Mouse (Mus musculus): ENCODE data around the gene Bnc1. TPM values are rescaled to one million over a fixed set of nuclear protein-coding genes. Genes with fewer than 3 reads are reported as not detected.
A peak's percentile ranks its signal among the peaks of the same experiment; 100 is the strongest.

Gene Bnc1
- 0.64 and 0.76 TPM in 2 replicates for polyA plus RNA-seq (2014; fragmentation: Nextera tagmentation; extraction: Ambion mirVana)

DNA sequence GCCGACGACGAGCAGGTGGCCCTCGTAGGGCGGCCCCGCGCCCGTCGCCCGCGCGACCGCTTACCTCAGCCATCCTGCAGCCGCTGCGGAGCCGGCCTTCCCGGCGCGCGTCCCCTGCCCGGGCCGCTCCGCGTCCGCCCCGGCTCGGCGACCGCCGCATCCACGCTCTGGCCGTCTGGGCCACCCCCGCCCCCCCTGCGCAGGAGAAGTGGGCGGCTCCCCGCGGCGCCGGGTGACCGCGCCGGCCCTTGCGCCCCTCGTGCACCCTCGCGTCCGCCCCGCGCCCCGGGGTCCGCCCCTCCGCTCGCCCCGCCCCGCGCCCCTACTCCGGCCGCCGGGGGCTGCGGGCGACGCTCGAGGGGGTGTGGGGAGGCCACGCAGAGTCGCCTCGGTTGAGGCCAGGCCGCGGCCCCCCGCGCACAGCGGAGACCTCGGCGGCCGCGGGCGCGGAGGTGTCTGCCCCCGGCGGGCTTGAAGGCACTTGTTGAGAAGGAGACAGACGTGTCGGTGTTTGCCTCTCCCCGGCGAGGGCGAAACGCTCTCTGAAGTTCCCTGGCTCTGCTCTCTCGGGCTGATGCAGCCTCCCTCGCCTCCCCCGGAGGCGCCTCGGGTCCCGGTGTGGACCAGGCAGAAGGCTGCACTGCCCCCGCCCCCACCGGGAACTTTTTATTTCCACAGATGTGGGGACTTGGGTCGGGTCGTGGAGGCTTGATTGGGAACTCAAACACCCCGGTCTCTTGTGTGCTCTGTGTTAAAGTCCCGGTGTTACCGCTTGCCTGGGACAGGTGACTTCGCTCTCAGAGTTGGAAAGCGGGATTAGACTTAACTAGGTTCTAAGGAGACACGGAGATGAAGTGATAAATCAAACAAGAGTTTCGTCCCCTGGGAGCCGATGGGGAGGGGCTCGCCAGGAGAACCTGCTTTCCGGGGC lies at the start of gene Bnc1:
TSS of gene Bnc1 (minus strand) at position 162 of the 931 bp plus-strand sequence.
- Histone ChIP-seq H3K36me3 (ENCODE audit: control insufficient read depth, insufficient read depth, low read length) (no peaks in the 10 kb centered on the region), H3K27me3 (ENCODE audit: control insufficient read depth, insufficient read depth, low read length) (peaks cover 65% of the 10 kb centered on the region), H3K4me1 (replicated peaks; ENCODE audit: control insufficient read depth, insufficient read depth, low read length) (peaks cover 12% of the 10 kb centered on the region; the same call in 1 of the 2 replicates), H3K4me3 (ENCODE audit: low read depth, low read length) (peak within 1 kb of the TSS; percentile 53), H3K27ac (ENCODE audit: low read depth, low read length) (no peak within 1 kb of the TSS), H3K9me3 (ENCODE audit: control insufficient read depth, low read length) (no peaks in the 10 kb centered on the region), H3K4me2 (ENCODE audit: low read depth, low read length, severe bottlenecking) (peak within 1 kb of the TSS; percentile 84), H3K9ac (ENCODE audit: low read length) (peak within 1 kb of the TSS; percentile 43)
- peak; percentile 51; the same call in 1 of the 2 replicates for ATAC-seq (replicated peaks; ENCODE audit: low FRiP score)
- 1% methylated on average over 96 of the region's 105 CpGs for WGBS
- peak; percentile 68 for DNase-seq (ENCODE audit: low spot score)

DNA sequence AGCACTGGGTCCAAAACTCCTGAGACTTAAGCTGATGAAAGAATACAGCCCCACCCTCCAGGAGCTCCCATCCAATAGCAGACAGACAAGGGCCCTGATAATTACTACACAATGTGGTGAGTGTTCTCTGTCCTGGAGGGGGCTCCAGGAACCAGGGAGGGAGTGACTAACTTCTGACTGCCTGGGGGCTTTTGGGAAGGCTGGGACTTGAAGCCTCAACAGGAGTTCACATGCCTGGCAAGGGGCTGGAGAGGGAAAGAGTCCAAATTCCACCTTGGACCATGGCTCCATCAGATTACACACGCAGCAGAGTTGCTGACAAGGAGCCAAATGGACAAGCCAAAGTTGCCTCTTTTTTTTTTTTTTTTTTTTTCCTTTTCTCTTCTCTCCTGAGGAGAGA lies 41.3 kb upstream of the Bnc1 start:
- H3K4me1 ChIP-seq (replicated peaks; ENCODE audit: control insufficient read depth, insufficient read depth, low read length), result no peaks in the 10 kb centered on the region
- H3K9me3 ChIP-seq (ENCODE audit: control insufficient read depth, low read length), result no peaks in the 10 kb centered on the region
- no peak overlapping the region for H3K9ac ChIP-seq (ENCODE audit: low read length)
- WGBS, result 69% methylated on average over 1 of the region's 1 CpGs
- no peaks in the 10 kb centered on the region for H3K27me3 ChIP-seq (ENCODE audit: control insufficient read depth, insufficient read depth, low read length)
- DNase-seq (ENCODE audit: low spot score), result no peak
- H3K4me3 ChIP-seq (ENCODE audit: low read depth, low read length), result no peak overlapping the region
- no peak overlapping the region for H3K4me2 ChIP-seq (ENCODE audit: low read depth, low read length, severe bottlenecking)
- no peak overlapping the region for H3K27ac ChIP-seq (ENCODE audit: low read depth, low read length)
- H3K36me3 ChIP-seq (ENCODE audit: control insufficient read depth, insufficient read depth, low read length), result no peaks in the 10 kb centered on the region
- ATAC-seq (replicated peaks; ENCODE audit: low FRiP score), result no peak

DNA sequence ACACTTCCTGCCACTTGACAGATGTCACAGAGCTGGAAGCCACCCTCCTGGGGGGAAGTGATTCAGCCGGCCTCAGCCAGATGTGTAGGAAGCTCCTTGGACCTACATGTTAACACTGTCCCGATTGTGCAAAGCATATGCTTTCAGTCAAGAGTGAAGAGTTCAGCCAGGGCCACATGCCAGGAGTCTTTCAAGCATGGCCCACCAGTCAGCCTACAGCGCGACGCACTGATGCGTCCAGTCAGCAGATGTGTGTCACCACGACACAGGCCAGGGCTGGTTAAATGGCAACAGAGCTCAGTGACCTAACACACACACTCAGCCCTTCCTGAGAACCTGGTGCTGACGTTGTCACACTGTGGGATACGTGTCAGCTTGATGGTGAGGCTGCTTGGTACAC lies 37.6 kb upstream of the Bnc1 start:
- Histone ChIP-seq H3K4me3 (ENCODE audit: low read depth, low read length) (no peak overlapping the region), H3K9ac (ENCODE audit: low read length) (no peak overlapping the region), H3K9me3 (ENCODE audit: control insufficient read depth, low read length) (no peaks in the 10 kb centered on the region), H3K36me3 (ENCODE audit: control insufficient read depth, insufficient read depth, low read length) (no peaks in the 10 kb centered on the region), H3K4me1 (replicated peaks; ENCODE audit: control insufficient read depth, insufficient read depth, low read length) (no peaks in the 10 kb centered on the region), H3K27ac (ENCODE audit: low read depth, low read length) (no peak overlapping the region), H3K4me2 (ENCODE audit: low read depth, low read length, severe bottlenecking) (no peak overlapping the region), H3K27me3 (ENCODE audit: control insufficient read depth, insufficient read depth, low read length) (no peaks in the 10 kb centered on the region)
- ATAC-seq (replicated peaks; ENCODE audit: low FRiP score), result no peak
- WGBS, result 77% methylated on average over 9 of the region's 9 CpGs
- DNase-seq (ENCODE audit: low spot score), result no peak

DNA sequence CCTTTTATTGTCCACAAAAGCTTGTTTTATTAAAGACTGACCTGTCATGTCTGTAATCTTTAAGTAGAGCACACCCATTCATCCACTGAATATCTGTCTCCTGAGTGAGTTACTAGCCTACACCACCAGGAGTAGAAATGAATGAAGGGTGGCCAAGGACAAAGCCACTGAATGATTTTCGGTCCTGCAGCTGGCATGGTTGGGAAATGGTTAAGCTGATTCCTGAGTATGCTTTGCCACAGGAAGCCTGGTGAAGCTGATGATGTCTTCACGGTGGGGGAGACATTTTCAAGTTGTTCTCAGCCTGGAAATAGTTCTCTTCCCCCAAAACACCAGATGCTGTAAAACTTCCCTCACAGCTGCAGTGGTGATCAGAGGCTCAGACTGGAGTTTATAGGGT lies 33.7 kb upstream of the Bnc1 start:
- 69% methylated on average over 2 of the region's 2 CpGs for WGBS

DNA sequence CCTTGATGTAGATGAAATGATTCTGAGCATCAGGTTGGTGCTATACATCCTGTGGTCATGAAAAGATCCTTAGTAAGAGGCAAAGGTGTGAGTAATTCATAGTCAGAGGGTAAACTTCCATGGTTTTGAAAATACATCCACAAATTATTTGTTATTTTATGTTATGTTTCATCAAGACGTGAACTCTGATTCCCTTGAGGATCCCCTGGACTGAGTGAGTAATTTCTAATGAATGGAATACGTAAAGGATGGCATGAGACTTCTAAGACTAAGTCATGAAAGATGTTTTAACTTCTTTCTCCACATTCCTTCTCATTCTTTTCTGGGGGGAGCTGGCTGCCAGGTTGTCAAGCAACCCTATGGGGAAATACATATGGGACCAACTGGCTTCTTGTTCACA lies 31.6 kb upstream of the Bnc1 start:
- no peak for ATAC-seq (replicated peaks; ENCODE audit: low FRiP score)

More for the DNA sequence above, 33.7 kb upstream of the Bnc1 start:
- ATAC-seq (replicated peaks; ENCODE audit: low FRiP score), result no peak
- no peak overlapping the region for H3K4me3 ChIP-seq (ENCODE audit: low read depth, low read length)
- H3K27me3 ChIP-seq (ENCODE audit: control insufficient read depth, insufficient read depth, low read length), result no peaks in the 10 kb centered on the region
- no peaks in the 10 kb centered on the region for H3K9me3 ChIP-seq (ENCODE audit: control insufficient read depth, low read length)
- no peak overlapping the region for H3K9ac ChIP-seq (ENCODE audit: low read length)
- H3K4me2 ChIP-seq (ENCODE audit: low read depth, low read length, severe bottlenecking), result no peak overlapping the region
- no peaks in the 10 kb centered on the region for H3K36me3 ChIP-seq (ENCODE audit: control insufficient read depth, insufficient read depth, low read length)
- no peak overlapping the region for H3K27ac ChIP-seq (ENCODE audit: low read depth, low read length)
- no peak for DNase-seq (ENCODE audit: low spot score)
- H3K4me1 ChIP-seq (replicated peaks; ENCODE audit: control insufficient read depth, insufficient read depth, low read length), result no peaks in the 10 kb centered on the region

DNA sequence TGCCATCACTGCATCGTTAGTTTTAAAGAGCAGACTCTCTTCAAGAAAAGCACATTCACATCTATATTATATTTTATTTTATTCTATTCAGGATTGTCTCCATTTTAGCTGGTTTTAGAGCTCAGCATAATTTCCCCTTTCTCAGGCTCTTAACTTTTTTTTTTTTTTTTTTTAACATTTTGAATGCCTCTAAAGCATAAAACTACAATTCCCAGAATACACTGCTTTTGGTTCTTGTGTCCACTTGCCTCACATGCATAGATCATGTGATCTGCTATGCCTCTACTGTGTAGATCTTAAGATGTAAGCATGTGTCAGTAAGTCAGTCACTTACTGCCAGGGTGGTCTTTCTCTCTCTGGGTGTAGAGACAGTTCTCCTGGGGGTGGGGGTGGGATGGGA lies 30.3 kb upstream of the Bnc1 start:
- Histone ChIP-seq H3K9me3 (ENCODE audit: control insufficient read depth, low read length) (no peaks in the 10 kb centered on the region), H3K27ac (ENCODE audit: low read depth, low read length) (no peak overlapping the region), H3K27me3 (ENCODE audit: control insufficient read depth, insufficient read depth, low read length) (no peaks in the 10 kb centered on the region; the same call in 1 of the 2 replicates), H3K9ac (ENCODE audit: low read length) (no peak overlapping the region), H3K4me2 (ENCODE audit: low read depth, low read length, severe bottlenecking) (no peak overlapping the region), H3K4me1 (replicated peaks; ENCODE audit: control insufficient read depth, insufficient read depth, low read length) (no peaks in the 10 kb centered on the region), H3K36me3 (ENCODE audit: control insufficient read depth, insufficient read depth, low read length) (no peaks in the 10 kb centered on the region), H3K4me3 (ENCODE audit: low read depth, low read length) (no peak overlapping the region)
- DNase-seq (ENCODE audit: low spot score) (no peak), ATAC-seq (replicated peaks; ENCODE audit: low FRiP score) (no peak)
- WGBS, result 81% methylated on average over 1 of the region's 1 CpGs

More for the DNA sequence above, 31.6 kb upstream of the Bnc1 start:
- no peaks in the 10 kb centered on the region for H3K27me3 ChIP-seq (ENCODE audit: control insufficient read depth, insufficient read depth, low read length)
- no peak overlapping the region for H3K4me2 ChIP-seq (ENCODE audit: low read depth, low read length, severe bottlenecking)
- H3K9me3 ChIP-seq (ENCODE audit: control insufficient read depth, low read length), result no peaks in the 10 kb centered on the region
- no peak overlapping the region for H3K4me3 ChIP-seq (ENCODE audit: low read depth, low read length)
- H3K27ac ChIP-seq (ENCODE audit: low read depth, low read length), result no peak overlapping the region
- WGBS, result 90% methylated on average over 2 of the region's 2 CpGs
- H3K36me3 ChIP-seq (ENCODE audit: control insufficient read depth, insufficient read depth, low read length), result no peaks in the 10 kb centered on the region
- no peak overlapping the region for H3K9ac ChIP-seq (ENCODE audit: low read length)
- DNase-seq (ENCODE audit: low spot score), result no peak
- no peaks in the 10 kb centered on the region for H3K4me1 ChIP-seq (replicated peaks; ENCODE audit: control insufficient read depth, insufficient read depth, low read length)

DNA sequence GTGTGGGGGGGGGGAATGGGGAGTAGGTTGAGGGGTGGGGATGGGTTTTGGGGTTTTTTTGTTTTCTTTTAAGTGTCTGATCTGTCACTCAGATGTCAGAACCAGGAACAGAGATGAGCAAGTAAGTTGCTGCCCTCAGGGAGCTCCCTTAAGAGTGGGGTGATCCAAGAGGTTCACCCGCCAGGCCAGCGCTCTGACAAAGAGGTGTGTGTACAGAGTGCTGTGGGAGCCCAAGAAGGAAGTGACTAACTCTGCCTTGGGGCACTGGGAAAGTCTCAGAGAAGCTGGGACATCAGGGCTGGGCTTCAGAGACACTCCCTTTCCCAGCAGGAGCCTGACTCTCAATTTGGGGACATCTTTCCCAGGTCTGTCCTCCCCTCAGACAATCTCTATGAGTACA lies 25.9 kb upstream of the Bnc1 start:
- Histone ChIP-seq H3K27ac (ENCODE audit: low read depth, low read length) (no peak overlapping the region), H3K4me1 (replicated peaks; ENCODE audit: control insufficient read depth, insufficient read depth, low read length) (no peaks in the 10 kb centered on the region), H3K9ac (ENCODE audit: low read length) (no peak overlapping the region), H3K36me3 (ENCODE audit: control insufficient read depth, insufficient read depth, low read length) (no peaks in the 10 kb centered on the region), H3K27me3 (ENCODE audit: control insufficient read depth, insufficient read depth, low read length) (peaks cover 3% of the 10 kb centered on the region; the same call in 1 of the 2 replicates), H3K4me3 (ENCODE audit: low read depth, low read length) (no peak overlapping the region), H3K9me3 (ENCODE audit: control insufficient read depth, low read length) (no peaks in the 10 kb centered on the region), H3K4me2 (ENCODE audit: low read depth, low read length, severe bottlenecking) (no peak overlapping the region)
- 87% methylated on average over 2 of the region's 2 CpGs for WGBS
- ATAC-seq (replicated peaks; ENCODE audit: low FRiP score) (no peak), DNase-seq (ENCODE audit: low spot score) (no peak)

DNA sequence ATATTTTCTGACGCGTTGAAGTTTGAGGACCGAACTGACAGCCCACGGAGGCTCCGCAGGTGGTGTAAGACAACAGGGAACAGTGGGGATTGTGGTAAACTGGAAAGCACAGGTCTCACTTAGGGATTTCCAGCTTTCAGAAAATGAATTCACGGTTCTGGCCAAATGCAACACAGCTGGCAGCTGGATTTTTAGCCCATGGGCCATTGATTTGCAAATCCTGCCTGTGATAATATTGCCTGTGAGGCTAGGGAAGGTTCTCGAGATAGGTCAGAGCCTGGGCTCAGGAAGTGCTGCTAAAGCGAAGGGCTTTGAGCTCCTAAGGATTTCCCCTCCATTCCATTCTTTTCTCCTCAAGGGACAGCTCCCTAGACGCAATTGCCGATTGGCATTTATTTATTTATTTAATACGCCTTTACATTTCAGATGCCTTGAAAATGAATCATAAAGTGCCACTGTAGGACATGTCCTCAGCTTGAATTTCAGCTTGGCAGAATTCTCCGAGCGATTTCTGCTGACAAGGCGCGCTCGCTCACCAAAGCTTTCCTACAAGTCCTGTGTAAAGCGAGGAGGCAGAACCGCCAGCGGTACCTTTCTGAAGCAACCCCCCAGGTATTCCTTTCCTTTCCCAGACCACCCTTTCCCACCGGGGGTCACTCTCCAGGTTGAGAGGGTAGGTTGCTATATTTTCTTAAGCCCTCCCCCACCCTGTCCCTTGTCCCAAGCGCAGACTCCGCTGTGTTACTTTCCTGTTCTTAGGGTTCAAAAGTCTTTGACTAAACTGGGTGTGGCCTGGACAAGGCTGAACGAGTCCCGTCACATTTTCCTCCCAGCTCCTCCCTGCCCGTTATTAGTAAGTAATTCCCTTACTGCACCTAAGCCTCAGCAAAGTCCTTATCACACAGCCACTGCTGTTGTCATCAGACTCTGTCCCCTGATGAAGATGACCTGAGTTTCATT lies 24.9 kb upstream of the Bnc1 start:
- 2% methylated on average over 25 of the region's 25 CpGs for WGBS
- H3K27me3 ChIP-seq (ENCODE audit: control insufficient read depth, insufficient read depth, low read length), result peaks cover 3% of the 10 kb centered on the region; the same call in 1 of the 2 replicates
- H3K4me2 ChIP-seq (ENCODE audit: low read depth, low read length, severe bottlenecking), result peak overlapping the region; percentile 25; the same call in 1 of the 2 replicates
- DNase-seq (ENCODE audit: low spot score) (no peak), ATAC-seq (replicated peaks; ENCODE audit: low FRiP score) (no peak)
- no peak overlapping the region for H3K4me3 ChIP-seq (ENCODE audit: low read depth, low read length)
- H3K36me3 ChIP-seq (ENCODE audit: control insufficient read depth, insufficient read depth, low read length), result no peaks in the 10 kb centered on the region
- no peak overlapping the region for H3K27ac ChIP-seq (ENCODE audit: low read depth, low read length)
- H3K9me3 ChIP-seq (ENCODE audit: control insufficient read depth, low read length), result no peaks in the 10 kb centered on the region
- H3K9ac ChIP-seq (ENCODE audit: low read length), result no peak overlapping the region
- no peaks in the 10 kb centered on the region for H3K4me1 ChIP-seq (replicated peaks; ENCODE audit: control insufficient read depth, insufficient read depth, low read length)
